Mouse (Mus musculus) heart, postnatal 10 days (tissue): ENCODE data around the gene Olfr522. TPM values are rescaled to one million over a fixed set of nuclear protein-coding genes. Genes with fewer than 3 reads are reported as not detected.
"Not testable (repeated sequence)": the region's sequence is repeated elsewhere in the genome, so short reads cannot be mapped to it uniquely, and the experiment has no call there.

ENCODE experiments used
- DNase-seq, 2 experiments: peaks; one replicate each; pipeline ENCODE4 v3.0.0; 2021
- intact Hi-C: fragments of 180-260 bp; cut with DNase I; formaldehyde crosslinking; loops from one replicate; pipeline ENCODE4 v1.15.1; 2025
- total RNA-seq, 2 experiments: library from RNA; stranded (reverse); gene quantifications; 2 replicates each; pipeline ENCODE4 v1.2.3; 2021

Gene Olfr522
- total RNA-seq, 2 experiments from 2014 or later: not detected

DNA sequence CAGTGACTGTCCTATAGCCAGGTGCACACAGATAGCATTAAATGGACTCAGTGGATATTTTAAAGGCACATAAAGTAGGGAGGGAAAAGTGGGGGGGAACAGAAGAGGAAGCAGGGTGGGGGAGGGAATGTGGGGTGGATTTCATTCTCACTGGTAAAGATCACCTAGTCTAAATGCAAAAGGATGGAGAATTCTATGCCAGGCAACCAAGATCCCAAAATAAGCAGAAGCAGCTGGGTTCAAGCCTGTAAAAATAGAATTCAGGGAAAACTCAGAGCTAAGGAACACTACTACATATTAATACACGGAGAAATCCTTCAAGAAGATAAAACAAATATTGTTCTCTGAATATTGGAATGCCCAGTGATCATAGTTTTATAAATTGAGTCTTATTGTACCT is 3.4 kb upstream of the Olfr522 start:
- intact Hi-C loops: no loop called here
- DNase-seq: no peak

DNA sequence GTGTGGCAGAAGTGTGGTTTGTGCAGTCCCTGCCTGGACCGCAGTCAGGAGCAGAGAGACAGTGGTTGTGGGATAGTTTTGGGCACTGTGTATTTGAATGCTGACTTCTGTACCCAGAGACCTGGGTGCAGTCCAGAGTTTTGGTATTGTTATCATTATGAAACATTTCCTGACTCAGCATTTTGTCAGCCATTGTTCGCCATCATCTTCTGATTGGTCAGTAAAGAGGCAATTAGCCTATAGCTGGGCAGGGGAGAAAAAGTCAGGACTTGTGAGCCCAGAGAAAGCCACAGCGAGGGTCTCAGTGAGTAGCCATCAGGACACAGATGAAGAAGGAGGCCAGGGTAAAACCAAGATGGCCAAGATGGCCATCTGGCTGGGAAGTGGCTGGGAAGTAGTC is 4.2 kb downstream of the Olfr522 start:
- no peak for DNase-seq
- intact Hi-C loops: no loop called here

DNA sequence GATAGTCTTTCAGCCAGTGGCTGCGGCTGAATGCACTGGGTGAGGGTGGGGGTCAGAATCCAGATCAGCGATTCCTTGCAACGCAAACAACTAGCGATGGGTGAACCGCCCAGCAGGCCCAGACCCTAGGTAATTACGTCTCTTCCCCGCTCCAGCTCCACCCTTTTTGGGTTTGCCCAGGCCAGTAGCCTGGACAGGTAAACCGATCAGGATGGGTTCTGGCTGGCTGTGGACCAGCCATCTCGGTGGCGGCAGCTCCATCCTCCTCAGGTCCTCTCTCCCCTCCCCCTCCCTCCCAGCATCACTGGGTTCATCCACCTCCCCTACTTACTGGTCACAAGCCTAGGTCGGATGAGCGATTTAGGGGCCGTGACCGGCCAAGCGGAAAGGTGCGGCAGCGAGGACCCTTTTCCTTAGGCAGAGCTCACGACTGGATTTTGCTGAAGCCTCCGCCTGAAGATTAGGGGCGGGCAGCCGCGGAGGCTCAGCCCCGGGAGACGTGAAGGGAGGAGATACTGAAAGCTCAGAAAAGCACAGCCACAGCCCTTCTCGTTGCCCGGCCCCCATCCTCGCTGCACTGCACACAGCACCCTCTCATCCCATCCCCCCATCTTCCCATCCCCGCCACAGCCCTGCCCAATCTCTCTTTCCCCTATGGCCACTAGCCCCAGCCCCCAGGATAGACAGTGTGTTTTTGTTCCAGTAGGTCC is 10.2 kb downstream of the Olfr522 start, which contains the start of gene Sprn:
Sprn (minus strand) TSS at position 660 of the 710 bp plus-strand sequence.
- intact Hi-C loops: no loop called here
- no peak for DNase-seq

DNA sequence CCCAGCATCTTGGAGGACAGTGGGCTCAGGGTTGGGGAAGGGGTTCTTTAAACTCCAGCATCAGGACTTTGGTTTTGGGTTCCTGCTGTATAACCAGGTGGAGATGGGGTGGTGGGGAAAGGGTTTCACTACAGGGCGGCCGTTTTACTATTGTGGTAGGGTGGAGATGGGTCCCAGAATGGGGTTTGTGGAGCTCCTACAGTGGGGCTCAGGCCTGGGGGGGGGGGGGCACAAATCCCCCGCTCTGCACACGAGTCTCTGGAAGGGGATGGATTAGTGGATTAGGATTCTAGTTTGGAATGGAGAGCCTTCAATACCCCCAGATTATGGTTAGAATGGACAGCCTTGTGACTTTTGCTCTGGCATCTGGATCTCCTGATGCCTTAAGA is 10.7 kb downstream of the Olfr522 start:
- intact Hi-C loops: no loop called here
- no peak for DNase-seq

DNA sequence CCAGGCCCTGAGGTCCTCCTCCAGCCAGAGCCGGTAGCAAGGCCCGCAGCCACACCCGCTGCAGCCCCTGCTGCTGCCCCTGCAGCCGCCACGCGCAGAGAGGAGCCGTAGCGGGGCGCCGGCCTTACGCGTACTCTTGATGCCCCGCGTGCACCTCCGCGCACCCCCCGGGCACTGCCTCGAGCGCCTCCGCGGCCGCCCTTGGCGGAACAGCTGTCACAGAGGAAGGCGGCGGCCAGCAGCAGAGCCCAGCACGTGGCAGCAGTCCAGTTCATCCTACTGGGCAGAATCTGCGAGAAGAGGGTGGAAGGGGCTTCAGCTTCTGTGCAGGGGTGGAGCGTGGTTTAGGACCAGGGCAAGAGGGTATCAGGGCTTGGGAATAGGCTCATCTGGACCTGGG is 11.2 kb downstream of the Olfr522 start:
- peak; percentile 21 to 33 for DNase-seq
- intact Hi-C loops: no loop called here

DNA sequence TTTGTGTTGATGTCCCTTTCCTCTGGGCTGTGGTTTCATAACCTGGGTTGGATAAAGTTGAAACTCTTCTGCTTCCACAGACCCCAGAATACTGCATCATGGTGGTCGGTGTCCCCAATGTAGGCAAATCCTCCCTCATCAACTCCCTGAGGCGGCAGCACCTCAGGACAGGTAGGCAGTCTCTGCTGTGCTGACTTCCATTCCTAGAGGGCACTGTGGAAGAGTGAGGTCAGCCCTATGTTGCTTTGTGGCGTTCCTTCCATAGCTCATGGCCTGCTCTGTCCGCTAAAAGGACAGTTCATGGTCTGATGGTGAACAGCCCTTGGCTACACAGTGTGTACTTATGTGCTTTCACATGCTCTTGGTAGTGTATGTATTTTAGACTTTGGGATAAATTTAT is 20.0 kb downstream of the Olfr522 start:
- intact Hi-C loops: loop anchor here (5.0 kb wide), 1 partner anchor 177 kb away; no protein-coding TSS in a partner anchor
- DNase-seq: no peak

DNA sequence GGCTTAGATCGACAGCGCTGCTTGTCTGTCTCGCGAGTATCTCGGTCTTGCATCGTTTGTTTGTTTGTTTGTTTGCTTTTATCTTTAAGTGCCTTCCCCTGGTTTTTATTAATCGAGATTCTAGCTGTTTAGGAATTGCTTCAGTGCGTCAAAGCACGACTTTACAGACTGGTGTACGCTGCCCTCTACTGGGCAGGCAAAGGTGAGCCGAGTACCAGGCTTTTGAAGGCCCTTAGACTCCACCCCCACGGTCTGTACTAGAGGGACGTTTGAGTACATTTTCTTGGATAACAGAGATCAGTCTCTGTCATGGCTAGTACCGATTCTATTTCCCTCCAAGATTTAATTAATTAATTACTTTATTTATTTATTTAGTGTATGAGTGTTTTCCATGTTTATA is 23.2 kb downstream of the Olfr522 start:
- peak; percentile 77 to 82 for DNase-seq
- intact Hi-C loops: loop anchor here (1.0 to 5.0 kb wide), 2 partner anchors 63 to 174 kb away; no protein-coding TSS in a partner anchor

DNA sequence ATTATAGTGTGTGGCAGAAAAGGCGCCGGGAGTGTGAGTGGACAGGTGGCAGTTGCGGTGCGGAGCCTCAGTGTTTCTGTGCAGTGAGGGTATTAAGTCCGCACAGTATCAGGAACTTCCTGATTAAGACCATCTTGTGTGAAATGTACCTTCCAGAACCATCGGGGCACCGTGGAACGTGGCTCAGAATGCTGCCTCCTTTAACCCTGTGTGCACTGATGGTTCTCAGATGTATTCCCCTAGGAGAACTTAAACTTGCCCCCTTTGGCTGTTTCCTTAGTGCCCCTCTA is 26.6 kb downstream of the Olfr522 start:
- no peak for DNase-seq
- intact Hi-C loops: no loop called here

DNA sequence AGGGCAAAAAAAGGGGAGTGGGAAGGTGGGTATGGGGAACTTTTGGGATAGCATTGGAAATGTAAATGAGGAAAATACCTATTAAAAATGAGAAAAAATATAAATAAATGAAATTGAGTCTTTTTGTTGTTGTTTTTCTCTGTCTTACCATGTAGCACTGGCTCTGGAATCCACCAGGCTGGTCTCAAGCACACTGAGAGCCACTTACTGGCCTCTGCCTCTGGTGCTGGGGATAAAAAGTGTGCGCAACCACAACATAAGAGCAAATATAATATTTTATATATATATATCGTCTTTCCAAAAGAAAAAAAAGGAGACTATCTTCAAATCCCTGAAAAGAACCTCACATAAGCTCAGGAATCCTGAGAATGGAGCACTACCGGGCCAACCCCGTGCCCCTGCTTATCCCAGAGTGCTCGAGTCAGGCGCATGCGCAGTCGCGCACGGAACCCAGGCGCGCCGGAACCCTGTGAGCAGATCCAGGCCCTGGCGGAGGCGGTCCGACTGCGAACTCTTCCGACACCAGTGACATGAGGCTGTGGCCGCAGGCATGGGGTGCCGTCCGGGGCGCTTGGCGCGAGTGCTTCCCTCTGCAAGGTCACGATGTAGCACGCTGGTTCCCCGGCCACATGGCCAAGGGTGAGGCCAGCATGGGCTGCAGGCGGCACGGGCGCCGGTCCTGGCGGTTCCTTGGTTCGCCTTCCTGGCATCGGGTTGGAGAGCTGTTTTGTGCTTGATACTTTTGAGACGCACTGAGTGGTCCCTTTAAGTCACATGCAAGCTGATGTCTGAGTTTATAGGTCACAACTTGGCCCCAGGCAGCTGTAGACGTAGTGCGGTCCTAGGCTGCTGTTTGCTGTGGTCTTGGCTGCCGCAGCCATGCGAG is 27.2 kb downstream of the Olfr522 start, which contains the start of gene Mtg1:
Mtg1 (plus strand) TSS at position 430 of the 886 bp plus-strand sequence.
- intact Hi-C loops: no loop called here
- DNase-seq: peak; percentile 97 to 98

DNA sequence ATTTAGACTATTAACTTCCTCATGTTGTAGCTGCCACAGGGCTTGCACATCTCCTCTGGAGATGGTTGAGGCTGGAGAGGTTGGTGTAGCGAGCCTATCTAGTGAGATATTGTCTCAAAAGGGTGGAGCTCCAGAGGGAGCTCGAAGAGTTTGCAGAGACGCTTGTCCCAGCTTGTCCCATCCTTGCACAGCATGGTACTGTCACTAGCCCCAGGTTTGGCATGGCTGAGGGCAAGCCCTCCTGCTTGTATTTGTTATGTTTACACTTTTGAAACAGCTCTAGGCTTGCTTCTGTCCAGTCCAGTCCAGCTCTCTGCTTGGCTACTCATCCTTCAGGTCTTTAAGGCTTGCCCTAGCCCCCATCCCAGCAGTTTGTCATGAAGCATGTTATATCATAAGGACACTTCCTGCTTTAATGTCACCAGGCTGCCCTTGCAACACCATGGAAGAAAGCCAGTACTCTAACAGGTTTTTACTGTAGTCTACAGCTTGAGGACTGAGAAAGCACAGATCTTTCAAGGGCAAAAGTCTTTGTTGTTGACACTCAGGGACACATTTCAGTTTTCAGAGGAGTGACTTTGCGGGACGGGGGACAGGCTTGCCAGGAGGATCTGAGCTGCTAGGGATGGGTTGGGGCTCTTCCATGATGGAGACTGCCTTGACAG is 29.3 kb downstream of the Olfr522 start:
- no peak for DNase-seq
- intact Hi-C loops: no loop called here

DNA sequence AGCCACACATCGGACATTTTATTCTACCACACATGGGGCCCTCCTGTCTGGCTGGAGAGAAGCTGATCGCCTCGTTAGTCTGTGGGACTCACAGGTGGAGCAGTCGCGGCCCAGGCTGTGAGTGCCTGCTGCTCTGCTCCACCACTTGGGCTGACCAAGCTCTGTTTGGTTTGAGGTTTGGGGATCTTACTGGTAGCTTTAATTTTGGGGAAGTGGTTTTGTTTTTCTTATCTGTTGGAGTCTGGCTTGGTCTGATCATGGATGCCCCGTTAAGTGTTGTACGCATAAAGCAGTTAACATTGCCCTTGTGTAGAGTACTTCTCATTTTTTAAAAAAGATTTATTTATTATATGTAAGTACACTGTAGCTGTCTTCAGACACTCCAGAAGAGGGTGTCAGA is 30.5 kb downstream of the Olfr522 start:
- intact Hi-C loops, DNase-seq: not testable (repeated sequence)

DNA sequence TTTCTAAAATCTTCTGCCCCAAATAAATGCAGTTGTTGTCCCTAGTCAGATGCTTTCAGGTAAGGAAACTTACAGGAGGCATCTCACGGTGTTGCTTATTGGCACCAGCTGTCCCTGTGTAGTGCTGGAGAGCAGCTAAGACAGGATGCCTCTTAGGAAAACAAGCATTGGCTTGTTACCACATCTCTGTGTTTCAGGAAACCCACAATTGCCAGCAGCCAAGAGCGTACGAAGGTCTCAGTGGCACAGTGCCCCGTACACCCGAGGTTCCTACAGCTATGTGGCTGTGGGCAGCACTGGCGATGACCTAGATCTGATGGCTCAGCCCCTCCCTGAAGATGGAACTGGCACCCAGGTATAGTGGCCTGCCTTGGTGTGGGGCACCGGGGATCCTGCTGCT is 32.4 kb downstream of the Olfr522 start:
- DNase-seq, intact Hi-C loops: not testable (repeated sequence)

DNA sequence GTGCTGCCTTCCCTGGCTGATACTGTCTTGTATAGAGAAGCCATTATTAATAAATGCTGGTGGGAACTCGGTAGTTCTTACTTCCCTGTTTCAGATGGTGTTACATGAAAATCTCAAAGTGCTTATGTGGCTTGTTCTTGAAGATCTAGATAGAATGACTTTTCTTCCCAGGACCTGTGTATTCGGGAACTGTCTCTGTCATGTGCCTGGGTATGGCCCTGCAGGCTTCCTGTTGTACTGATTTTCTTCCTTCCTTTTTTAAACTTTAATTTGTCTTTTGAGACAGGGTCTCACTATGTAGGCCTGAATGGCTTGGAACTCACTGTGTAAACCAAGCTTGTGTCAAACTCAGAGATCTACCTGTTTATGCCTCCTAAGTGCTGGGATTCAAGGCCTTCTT is 36.7 kb downstream of the Olfr522 start:
- intact Hi-C loops: no loop called here
- DNase-seq: no peak

DNA sequence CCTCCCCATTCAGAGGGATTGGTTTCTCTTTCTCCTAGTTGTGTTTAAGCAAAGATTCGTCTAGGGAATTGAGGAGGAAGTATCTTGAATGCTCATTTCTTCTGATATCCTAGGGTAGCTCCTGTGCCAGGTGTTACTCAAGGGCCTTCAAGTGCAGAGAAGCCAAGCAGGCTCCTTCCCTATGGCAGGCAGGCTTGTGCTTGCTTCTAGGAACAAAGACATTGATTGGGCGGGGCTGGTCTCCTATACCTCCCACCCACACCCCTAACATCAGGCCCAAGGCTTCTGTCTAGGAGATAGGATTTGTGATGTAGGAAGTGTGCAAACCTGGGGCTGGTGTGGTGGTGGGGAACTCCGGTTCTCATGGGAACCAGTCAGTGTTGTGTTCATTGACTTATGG is 37.6 kb downstream of the Olfr522 start:
- intact Hi-C loops: no loop called here
- no peak for DNase-seq

DNA sequence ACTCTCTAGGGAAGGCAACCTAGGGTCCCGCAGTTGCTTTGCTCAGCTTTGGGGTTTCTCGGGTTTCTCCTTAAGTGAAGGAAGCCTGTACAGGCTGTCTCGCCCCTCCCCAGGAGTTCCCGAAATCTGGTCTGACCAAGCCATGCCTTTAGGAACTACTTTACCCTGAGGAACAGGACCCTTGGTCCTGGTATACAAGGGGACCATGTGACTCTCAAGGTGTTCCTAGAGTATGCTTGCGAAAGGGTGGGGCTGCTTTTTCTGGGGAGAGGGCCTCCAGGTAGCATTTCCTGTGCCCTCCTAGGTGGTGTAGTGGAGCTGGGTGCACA is 38.6 kb downstream of the Olfr522 start:
- intact Hi-C loops: no loop called here
- DNase-seq: no peak

DNA sequence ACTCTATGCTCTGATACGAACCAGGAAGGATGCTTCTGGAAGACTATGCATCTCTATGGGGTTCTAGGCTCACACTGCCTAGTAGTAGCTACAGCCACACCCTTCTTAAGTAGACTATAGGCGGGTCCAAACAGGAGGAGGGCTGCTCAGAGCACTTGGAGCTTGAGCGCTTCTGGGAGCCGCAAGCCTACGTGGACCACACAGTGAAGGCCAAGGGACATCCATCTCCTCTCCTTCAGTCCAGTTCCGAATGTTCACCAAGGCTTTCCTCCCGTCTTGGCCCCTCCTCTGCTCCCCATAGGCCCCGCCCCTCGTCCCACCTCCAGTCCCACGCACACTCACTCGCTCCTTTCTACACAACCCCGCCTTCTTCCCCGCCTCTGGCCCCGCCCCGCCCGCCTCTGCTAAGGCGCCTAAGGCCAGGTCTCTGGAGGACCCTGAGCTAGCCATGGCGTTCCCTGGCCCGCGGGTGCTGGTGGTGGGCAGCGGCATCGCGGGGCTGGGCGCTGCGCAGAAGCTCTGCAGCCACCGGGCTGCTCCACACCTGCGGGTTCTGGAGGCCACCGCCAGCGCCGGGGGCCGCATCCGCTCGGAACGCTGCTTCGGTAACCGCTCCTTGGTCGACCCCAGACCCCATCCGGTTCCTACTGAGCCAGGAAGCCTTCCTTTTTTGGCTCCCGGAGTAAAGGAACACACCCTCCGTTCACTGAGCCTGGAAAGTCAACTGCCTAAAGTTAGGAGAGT is 39.1 kb downstream of the Olfr522 start:
- peak; percentile 94 for DNase-seq
- intact Hi-C loops: no loop called here

DNA sequence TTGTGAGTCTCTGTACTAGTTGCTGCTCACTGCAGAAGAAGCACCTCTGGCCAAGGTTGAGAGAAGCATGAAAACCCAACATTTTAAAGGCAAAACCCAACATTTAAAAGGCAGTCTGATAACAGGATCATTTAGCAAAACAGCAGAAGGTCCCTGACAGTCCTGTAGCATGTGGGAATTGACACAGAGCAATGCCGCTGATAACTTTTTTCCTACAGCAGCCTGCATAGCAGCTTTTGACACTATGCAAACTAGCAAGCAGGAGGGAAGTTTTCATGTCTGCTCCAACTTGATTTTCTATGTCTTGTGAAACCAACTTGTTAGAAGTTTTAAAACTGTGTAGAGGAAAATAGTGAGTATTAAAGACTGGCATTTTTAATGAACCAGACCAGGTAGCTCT is 40.2 kb downstream of the Olfr522 start:
- no peak for DNase-seq
- intact Hi-C loops: no loop called here

DNA sequence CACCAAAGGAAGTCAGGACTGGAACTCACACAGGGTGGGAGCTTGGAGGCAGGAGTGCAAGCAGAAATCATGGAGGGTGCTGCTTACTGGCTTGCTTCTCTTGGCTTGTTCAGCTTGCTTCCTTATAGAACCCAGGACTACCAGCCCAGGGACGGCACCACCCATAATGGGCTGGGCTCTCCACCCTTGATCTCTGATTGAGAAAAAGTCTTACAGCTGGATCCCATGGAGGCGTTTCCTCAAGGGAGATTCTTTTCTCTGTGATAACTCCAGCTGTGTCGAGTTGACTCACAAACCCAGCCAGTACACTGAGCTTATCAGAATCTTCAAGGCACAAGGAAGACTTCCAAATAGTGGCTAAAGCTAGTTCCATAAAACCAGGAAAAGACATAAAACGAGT is 41.8 kb downstream of the Olfr522 start:
- intact Hi-C loops: no loop called here
- no peak for DNase-seq

DNA sequence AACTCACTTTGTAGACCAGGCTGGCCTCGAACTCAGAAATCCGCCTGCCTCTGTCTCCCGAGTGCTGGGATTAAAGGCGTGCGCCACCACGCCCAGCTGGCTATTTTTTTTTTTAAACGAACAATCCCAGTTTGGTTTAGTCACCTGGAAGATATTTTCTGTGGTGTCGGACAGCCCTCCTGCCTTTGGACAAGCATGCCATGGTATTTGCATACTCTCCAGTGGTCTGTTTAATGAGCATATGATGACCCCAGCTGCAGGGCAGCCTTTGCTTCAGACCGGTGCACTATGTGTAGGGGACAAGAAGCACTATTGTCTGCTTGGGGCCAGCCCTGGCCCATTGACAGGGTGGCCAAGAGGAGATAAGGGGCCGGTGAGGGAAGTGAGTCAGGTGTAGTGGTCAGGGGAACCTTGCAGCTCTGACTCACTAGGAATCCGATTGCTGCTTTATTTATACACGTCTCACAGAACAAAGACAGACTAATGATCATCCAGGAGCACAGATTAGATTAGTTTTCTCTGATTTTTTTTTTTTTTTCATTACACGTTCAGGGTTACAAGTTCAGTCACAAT is 43.1 kb downstream of the Olfr522 start:
- intact Hi-C loops: no loop called here

DNA sequence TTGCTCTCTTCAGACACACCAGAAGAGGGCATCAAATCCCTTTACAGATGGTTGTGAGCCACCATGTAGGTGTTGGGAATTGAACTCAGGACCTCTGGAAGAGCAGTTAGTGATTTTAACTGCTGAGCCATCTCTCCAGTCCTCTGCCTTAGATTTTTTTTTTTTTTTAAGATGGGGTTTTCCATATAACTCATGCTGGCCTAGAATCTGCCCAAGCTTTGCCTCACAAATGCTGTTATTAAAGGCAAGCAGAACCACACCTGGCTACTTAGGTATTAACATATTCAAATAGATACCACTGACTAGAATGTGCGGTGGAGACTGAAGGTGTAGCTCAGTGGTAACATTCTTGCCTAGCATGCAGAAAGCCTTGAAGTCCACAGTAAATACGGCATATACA is 44.1 kb downstream of the Olfr522 start:
- intact Hi-C loops: no loop called here
- DNase-seq: no peak

More for the DNA sequence above, 43.1 kb downstream of the Olfr522 start:
- no peak for DNase-seq
